9 mouse cellular contexts compared by ENCODE assay signal in the genomic region with DNA sequence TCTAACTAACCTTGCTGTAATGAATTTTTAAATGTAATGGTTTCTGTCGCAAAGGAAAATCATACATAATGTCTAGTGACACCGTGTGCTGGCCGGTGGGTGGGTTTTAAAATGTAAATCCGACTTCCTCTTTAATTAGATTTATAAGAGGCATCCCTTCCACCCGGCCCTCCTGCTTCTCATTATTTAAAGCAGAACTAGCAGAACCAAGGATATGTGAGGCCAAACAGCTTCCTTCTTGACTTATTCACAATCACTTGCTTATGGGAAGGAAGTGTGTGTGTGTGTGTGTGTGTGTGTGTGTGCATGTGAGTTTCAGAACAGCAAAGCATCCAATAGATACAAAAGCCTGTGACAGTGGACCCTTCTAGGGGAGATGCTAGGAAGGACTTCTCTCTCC.
DNase-seq lines count a peak whose midpoint lies in the region; ATAC-seq and TF ChIP-seq lines count a peak whose summit lies in the region.
"Had no signal": no experiment of that assay in that cellular context is flagged by ENCODE, and none has a peak within 500 bp of the region (broad histone marks: within the 10 kb centered on the region; RNA-seq: fewer than 3 reads in every experiment).

No protein-coding gene starts in this region.

- H3K4me3 ChIP-seq in hindbrain, embryonic 10.5 days, result 0 out of 2 replicates have a peak overlapping the region, but pooled peaks have one; percentile 16
- H3K4me3 ChIP-seq in hindbrain, embryonic 11.5 days (ENCODE audit: low read depth, low read length), result no peak overlapping the region
- no peak overlapping the region for H3K4me3 ChIP-seq in embryonic facial prominence, embryonic 12.5 days

- peaks cover 60% of the 10 kb centered on the region for H3K27me3 ChIP-seq in hindbrain, embryonic 10.5 days (ENCODE audit: insufficient read depth, poor library complexity, severe bottlenecking)
- H3K27me3 ChIP-seq in hindbrain, embryonic 11.5 days (ENCODE audit: control insufficient read depth, insufficient read depth, low read length), result no peaks in the 10 kb centered on the region
- peaks cover 15% of the 10 kb centered on the region; the same call in 1 of the 2 replicates for H3K27me3 ChIP-seq in embryonic facial prominence, embryonic 12.5 days

- TF ChIP-seq CTCF in brain, embryonic 14.5 days (IDR thresholded peaks at IDR 0.05; ENCODE audit: borderline replicate concordance, extremely low read depth, insufficient read depth, insufficient read length), result no peak

- H3K4me2 ChIP-seq in hindbrain, embryonic 11.5 days (replicated peaks; ENCODE audit: low read depth, low read length), result no peak overlapping the region
- H3K4me2 ChIP-seq in embryonic facial prominence, embryonic 12.5 days (replicated peaks), result peak overlapping the region; percentile 44; the same call in 1 of the 2 replicates

- H3K9me3 ChIP-seq in hindbrain, embryonic 10.5 days, result 0 out of 2 replicates have a peak, but pooled peaks cover 4% of the 10 kb centered on the region
- no peaks in the 10 kb centered on the region for H3K9me3 ChIP-seq in hindbrain, embryonic 11.5 days (ENCODE audit: control insufficient read depth, low read length)
- no peaks in the 10 kb centered on the region for H3K9me3 ChIP-seq in embryonic facial prominence, embryonic 12.5 days

- H3K27ac ChIP-seq in hindbrain, embryonic 10.5 days, result peak overlapping the region; percentile 56
- H3K27ac ChIP-seq in hindbrain, embryonic 11.5 days (ENCODE audit: low read depth, low read length), result no peak overlapping the region; the same call in 1 of the 2 replicates
- 0 out of 2 replicates have a peak overlapping the region, but pooled peaks have one; percentile 3 for H3K27ac ChIP-seq in embryonic facial prominence, embryonic 12.5 days
- H3K27ac ChIP-seq: macrophage had no signal

- no peaks in the 10 kb centered on the region for H3K36me3 ChIP-seq in hindbrain, embryonic 10.5 days
- no peaks in the 10 kb centered on the region for H3K36me3 ChIP-seq in hindbrain, embryonic 11.5 days (ENCODE audit: control insufficient read depth, insufficient read depth, low read length)
- H3K36me3 ChIP-seq in embryonic facial prominence, embryonic 12.5 days, result no peaks in the 10 kb centered on the region

- no peak for DNase-seq in hindbrain, embryonic 10.5 days (ENCODE audit: low spot score)
- no peak for DNase-seq in hindbrain, embryonic 11.5 days (ENCODE audit: low spot score)
- peak; percentile 69 for DNase-seq in brain, embryonic 14.5 days (ENCODE audit: low read depth)
- DNase-seq in Muller cell, postnatal 12 days (ENCODE audit: inconsistent ontology term), result no peak
- DNase-seq in testis, postnatal 10 days (ENCODE audit: low spot score), result no peak
- DNase-seq: thymus, postnatal 25 days had no signal

- TF ChIP-seq POLR2A in brain, embryonic 14.5 days (IDR thresholded peaks at IDR 0.05; ENCODE audit: borderline replicate concordance, extremely low read depth, insufficient read depth, insufficient read length, poor library complexity, severe bottlenecking), result no peak

- ATAC-seq in hindbrain, embryonic 11.5 days (ENCODE audit: low FRiP score), result no peak
- no peak for ATAC-seq in embryonic facial prominence, embryonic 12.5 days (ENCODE audit: insufficient number of reproducible peaks, insufficient read depth, low FRiP score, low TSS enrichment)
- peak; percentile 30 for ATAC-seq in megakaryocyte, adult 5-6 weeks (ENCODE audit: poor library complexity, severe bottlenecking)

- WGBS in hindbrain, embryonic 10.5 days, result 68% methylated on average over 5 of the region's 5 CpGs
- WGBS in hindbrain, embryonic 11.5 days, result 54% methylated on average over 5 of the region's 5 CpGs
- 24% methylated on average over 5 of the region's 5 CpGs for WGBS in embryonic facial prominence, embryonic 12.5 days

- no peak overlapping the region for H3K9ac ChIP-seq in hindbrain, embryonic 11.5 days (ENCODE audit: low read depth, low read length)
- no peak overlapping the region for H3K9ac ChIP-seq in embryonic facial prominence, embryonic 12.5 days

- peaks cover 73% of the 10 kb centered on the region for H3K4me1 ChIP-seq in hindbrain, embryonic 10.5 days (replicated peaks)
- H3K4me1 ChIP-seq in hindbrain, embryonic 11.5 days (replicated peaks; ENCODE audit: control insufficient read depth, insufficient read depth, low read length), result peaks cover 19% of the 10 kb centered on the region
- peaks cover 43% of the 10 kb centered on the region for H3K4me1 ChIP-seq in embryonic facial prominence, embryonic 12.5 days
